8 mouse cellular contexts compared by ENCODE assay signal in the genomic region with DNA sequence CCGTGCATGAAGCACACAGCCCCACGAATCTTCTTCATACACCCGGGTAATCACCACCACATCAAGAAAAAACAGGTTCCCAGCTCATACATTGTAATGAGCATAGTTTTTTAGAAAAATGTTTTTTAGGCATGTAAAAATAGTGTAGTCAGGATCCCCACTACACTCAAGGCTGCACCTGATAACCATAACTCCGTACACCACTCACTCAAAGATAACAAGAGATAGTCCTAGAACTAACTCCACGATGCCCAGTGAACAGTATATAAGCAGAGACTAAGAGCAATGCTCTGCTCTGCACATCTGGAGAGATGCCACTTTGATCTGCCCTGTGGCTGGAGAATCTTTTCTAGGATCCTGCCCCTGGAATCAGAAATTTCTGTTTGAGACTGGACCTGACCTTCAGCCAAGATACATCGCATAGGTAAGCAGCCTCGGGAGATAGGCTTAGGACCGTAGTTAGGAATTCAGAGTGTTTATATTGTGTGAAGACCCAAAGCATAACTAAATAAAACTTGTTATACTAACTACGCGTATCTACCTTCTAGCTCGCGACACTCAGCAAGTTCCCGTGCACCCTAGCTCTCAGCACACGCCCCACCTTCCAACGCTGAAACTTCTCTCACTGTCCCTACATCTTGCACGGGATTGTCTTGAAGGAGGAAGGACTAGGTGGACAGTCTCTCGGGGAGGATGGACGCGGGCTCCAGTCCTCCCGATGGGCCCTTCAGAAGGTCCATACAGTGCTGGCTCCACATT. TPM values are rescaled to one million over a fixed set of nuclear protein-coding genes. Genes with fewer than 3 reads are reported as not detected.
DNase-seq lines count a peak whose midpoint lies in the region; ATAC-seq and TF ChIP-seq lines count a peak whose summit lies in the region.

No protein-coding gene starts in this region.

- WGBS in heart, embryonic 13.5 days, result 12% methylated on average over 20 of the region's 20 CpGs
- WGBS in forebrain, embryonic 14.5 days, result 19% methylated on average over 20 of the region's 20 CpGs
- 17% methylated on average over 20 of the region's 20 CpGs for WGBS in stomach, embryonic 14.5 days

- no peak; the same call in 1 of the 2 replicates for ATAC-seq in heart, embryonic 13.5 days (ENCODE audit: extremely low read depth, insufficient number of reproducible peaks, low FRiP score, low TSS enrichment)
- ATAC-seq in forebrain, embryonic 14.5 days, result no peak
- ATAC-seq in stomach, embryonic 14.5 days (ENCODE audit: insufficient number of reproducible peaks, insufficient read depth, low FRiP score, low read depth), result peak; percentile 4

- H3K27ac ChIP-seq in heart, embryonic 13.5 days (replicated peaks), result peak overlapping the region; percentile 48
- H3K27ac ChIP-seq in ES-E14 (ENCODE audit: insufficient read depth, low read depth, low read length, poor library complexity, severe bottlenecking), result no peak overlapping the region
- peak overlapping the region; percentile 48; the same call in 1 of the 2 replicates for H3K27ac ChIP-seq in forebrain, embryonic 14.5 days (ENCODE audit: low read depth, low read length)
- peak overlapping the region; percentile 55; the same call in 1 of the 2 replicates for H3K27ac ChIP-seq in stomach, embryonic 14.5 days (ENCODE audit: low read length)

- in situ Hi-C loops in ES-E14 (cut with MboI; ENCODE audit: low sequenced_read_pairs in 2 of 2, unreplicated experiment in 2 of 2), result no loop called here

- DNase-seq in heart, adult 18-20 months, result no peak
- DNase-seq in ES-E14 (ENCODE audit: low read depth, low spot score) (no peak), liver (peak; percentile 15)
- DNase-seq in forebrain, embryonic 14.5 days (ENCODE audit: low spot score), result no peak
- no peak for DNase-seq in embryo, embryonic 10.5 days (ENCODE audit: low spot score)
- DNase-seq in thymus, adult 18-20 months, result no peak

- H3K27me3 ChIP-seq in heart, embryonic 13.5 days (replicated peaks), result no peaks in the 10 kb centered on the region
- no peaks in the 10 kb centered on the region for H3K27me3 ChIP-seq in forebrain, embryonic 14.5 days (replicated peaks; ENCODE audit: control insufficient read depth, insufficient read depth, low read length)
- no peaks in the 10 kb centered on the region for H3K27me3 ChIP-seq in stomach, embryonic 14.5 days (ENCODE audit: control insufficient read depth, insufficient read depth, low read length)

- no peaks in the 10 kb centered on the region for H3K36me3 ChIP-seq in heart, embryonic 13.5 days
- no peaks in the 10 kb centered on the region for H3K36me3 ChIP-seq in ES-E14 (ENCODE audit: control insufficient read depth, insufficient read depth, low read length, poor library complexity, severe bottlenecking)
- no peaks in the 10 kb centered on the region for H3K36me3 ChIP-seq in forebrain, embryonic 14.5 days (ENCODE audit: control insufficient read depth, insufficient read depth, low read length)
- H3K36me3 ChIP-seq in stomach, embryonic 14.5 days (ENCODE audit: control insufficient read depth, insufficient read depth, low read length), result no peaks in the 10 kb centered on the region

- H3K4me1 ChIP-seq in heart, embryonic 13.5 days, result peaks cover 30% of the 10 kb centered on the region
- peaks cover 2 to 3% of the 10 kb centered on the region in 2 experiments; a peak in 2 of 4 replicates for H3K4me1 ChIP-seq in ES-E14 (ENCODE audit: control insufficient read depth in 2 of 2, insufficient read depth in 2 of 2, low read length in 2 of 2, poor library complexity in 1 of 2)
- H3K4me1 ChIP-seq in forebrain, embryonic 14.5 days (ENCODE audit: control insufficient read depth, insufficient read depth, low read length), result no peaks in the 10 kb centered on the region
- no peaks in the 10 kb centered on the region; the same call in 1 of the 2 replicates for H3K4me1 ChIP-seq in stomach, embryonic 14.5 days (ENCODE audit: control insufficient read depth, insufficient read depth, low read length)

- H3K9me3 ChIP-seq in heart, embryonic 13.5 days, result no peaks in the 10 kb centered on the region
- no peaks in the 10 kb centered on the region for H3K9me3 ChIP-seq in ES-E14 (ENCODE audit: control insufficient read depth, insufficient read depth, low read depth, low read length)
- no peaks in the 10 kb centered on the region for H3K9me3 ChIP-seq in forebrain, embryonic 14.5 days (replicated peaks; ENCODE audit: control insufficient read depth, low read length)
- H3K9me3 ChIP-seq in stomach, embryonic 14.5 days (ENCODE audit: control insufficient read depth, low read depth, low read length), result no peaks in the 10 kb centered on the region

- peak overlapping the region; percentile 84 for H3K9ac ChIP-seq in heart, embryonic 13.5 days
- peak overlapping the region; percentile 67 for H3K9ac ChIP-seq in ES-E14 (ENCODE audit: insufficient read depth, low read depth, low read length, poor library complexity, severe bottlenecking)
- peak overlapping the region; percentile 73 for H3K9ac ChIP-seq in forebrain, embryonic 14.5 days (ENCODE audit: low read length)
- peak overlapping the region; percentile 63 for H3K9ac ChIP-seq in stomach, embryonic 14.5 days (replicated peaks; ENCODE audit: low read depth, low read length)

- peak overlapping the region; percentile 79 for H3K4me2 ChIP-seq in heart, embryonic 13.5 days
- H3K4me2 ChIP-seq in forebrain, embryonic 14.5 days (ENCODE audit: low read length), result peak overlapping the region; percentile 91
- peak overlapping the region; percentile 89 for H3K4me2 ChIP-seq in stomach, embryonic 14.5 days (replicated peaks; ENCODE audit: low read depth, low read length)

- peak overlapping the region; percentile 86 for H3K4me3 ChIP-seq in heart, embryonic 13.5 days
- peak overlapping the region; percentile 74 to 92 for H3K4me3 ChIP-seq in ES-E14 (ENCODE audit: insufficient read depth in 1 of 2, low read depth in 1 of 2, low read length in 2 of 2, poor library complexity in 1 of 2, severe bottlenecking in 1 of 2)
- H3K4me3 ChIP-seq in forebrain, embryonic 14.5 days (ENCODE audit: low read depth, low read length), result peak overlapping the region; percentile 97
- H3K4me3 ChIP-seq in stomach, embryonic 14.5 days (ENCODE audit: low read depth, low read length), result peak overlapping the region; percentile 96

TF ChIP-seq in ES-E14, 5 proteins besides CTCF, POLR2A, EP300 and RAD21:
- TF ChIP-seq CHD2 (IDR thresholded peaks at IDR 0.05; ENCODE audit: low read depth, low read length) (no peak), ZC3H11A (IDR thresholded peaks at IDR 0.05; ENCODE audit: borderline replicate concordance, low read depth, low read length) (no peak), HCFC1 (IDR thresholded peaks at IDR 0.05; ENCODE audit: borderline replicate concordance, insufficient read depth, low read length) (no peak), ZNF384 (IDR thresholded peaks at IDR 0.05; ENCODE audit: low read depth, low read length) (no peak), MAFK (IDR thresholded peaks at IDR 0.05; ENCODE audit: insufficient read depth, low read depth, low read length) (no peak)

RNA-seq across cellular contexts. Expression of gene Far1, which starts 0.9 kb away (rescaled TPM):
- polyA plus RNA-seq in heart, embryonic 13.5 days (2015; fragmentation: Nextera tagmentation; extraction: Ambion mirVana), result 46.0 and 46.9 TPM in 2 replicates
- total RNA-seq in heart, adult 18-20 months (2021), result 10 to 100 TPM; 19.0 to 23.6 TPM
- 45.1 and 51.1 TPM in 2 replicates for total RNA-seq in ES-E14 (2012; rRNA removed)
- polyA plus RNA-seq in forebrain, embryonic 14.5 days (2014; fragmentation: Nextera tagmentation; extraction: Ambion mirVana), result 62.1 and 68.6 TPM in 2 replicates
- 127 and 130 TPM in 2 replicates for polyA plus RNA-seq in stomach, embryonic 14.5 days (2014; fragmentation: Nextera tagmentation; extraction: Ambion mirVana)
